Mouse (Mus musculus) stomach, postnatal 0 days (tissue): ENCODE data around the gene Dnal1. TPM values are rescaled to one million over a fixed set of nuclear protein-coding genes. Genes with fewer than 3 reads are reported as not detected.

Experiments
- ATAC-seq: fragments of 200-750 bp; cut with Nextera tagmentation; 2 replicates; pipeline ENCODE4 v1.8.0; 2017; ENCODE audit not compliant: low FRiP score, low TSS enrichment
- DNase-seq: peaks from one replicate; pipeline ENCODE4 v3.0.0-alpha.2; 2016; ENCODE audit warnings: low spot score
- H3K27ac ChIP-seq: fragments of 300-500 bp; sonication (generic); replicated peaks from 2 replicates; pipeline ENCODE4 v1.5.1; 2014; ENCODE audit warnings: mild to moderate bottlenecking, control low read depth
- H3K27me3 ChIP-seq: fragments of 300-500 bp; sonication (generic); 2 replicates; pipeline ENCODE4 v1.6.1; 2014; ENCODE audit warnings: low read length; ENCODE audit not compliant: control insufficient read depth, insufficient read depth
- H3K36me3 ChIP-seq: fragments of 300-500 bp; sonication (generic); 2 replicates; pipeline ENCODE4 v1.6.1; 2014; ENCODE audit warnings: low read length, mixed read lengths; ENCODE audit not compliant: control insufficient read depth, insufficient read depth
- H3K4me1 ChIP-seq: fragments of 300-500 bp; sonication (generic); replicated peaks from 2 replicates; pipeline ENCODE4 v1.6.1; 2014; ENCODE audit warnings: antibody characterized with exemption; ENCODE audit not compliant: control insufficient read depth, insufficient read depth
- H3K4me2 ChIP-seq: fragments of 300-500 bp; sonication (generic); replicated peaks from 2 replicates; pipeline ENCODE4 v1.6.1; 2014; ENCODE audit warnings: low read depth, mild to moderate bottlenecking, control low read depth, moderate library complexity
- H3K4me3 ChIP-seq: fragments of 300-500 bp; sonication (generic); 2 replicates; pipeline ENCODE4 v1.5.1; 2014; ENCODE audit warnings: low read depth, low read length, control low read depth
- H3K9ac ChIP-seq: fragments of 300-500 bp; sonication (generic); 2 replicates; pipeline ENCODE4 v1.6.1; 2014; ENCODE audit warnings: mild to moderate bottlenecking, low read length, control low read depth, mixed read lengths
- H3K9me3 ChIP-seq: fragments of 300-500 bp; sonication (generic); 2 replicates; pipeline ENCODE4 v1.6.1; 2016; ENCODE audit warnings: low read length; ENCODE audit not compliant: control insufficient read depth
- CTCF ChIP-seq: IDR thresholded peaks from 2 replicates; pipeline ENCODE4 v1.5.1; 2016; ENCODE audit warnings: antibody characterized with exemption, low read depth, mild to moderate bottlenecking, moderate library complexity
- EP300 ChIP-seq: optimal IDR thresholded peaks from 2 replicates; pipeline ENCODE3; 2016; ENCODE audit warnings: antibody characterized with exemption
- WGBS: fragments of 180-500 bp; shearing (Covaris S2); extraction: QIAGEN DNeasy Blood & Tissue Kit; methylation state at CpG from one replicate; pipeline ENCODE4 v1.1.7; 2014; 5-methylcytosine and 5-hydroxymethylcytosine counted together
- polyA plus RNA-seq: library from polyadenylated mRNA; unstranded; fragments of >200 nt; fragmentation: Nextera tagmentation; extraction: Ambion mirVana; gene quantifications from 2 replicates; pipeline ENCODE4 v1.2.1, GENCODE M21; 2015

Dnal1 gene
- polyA plus RNA-seq, 1 experiment from 2014 or later = 1.7 TPM

DNA sequence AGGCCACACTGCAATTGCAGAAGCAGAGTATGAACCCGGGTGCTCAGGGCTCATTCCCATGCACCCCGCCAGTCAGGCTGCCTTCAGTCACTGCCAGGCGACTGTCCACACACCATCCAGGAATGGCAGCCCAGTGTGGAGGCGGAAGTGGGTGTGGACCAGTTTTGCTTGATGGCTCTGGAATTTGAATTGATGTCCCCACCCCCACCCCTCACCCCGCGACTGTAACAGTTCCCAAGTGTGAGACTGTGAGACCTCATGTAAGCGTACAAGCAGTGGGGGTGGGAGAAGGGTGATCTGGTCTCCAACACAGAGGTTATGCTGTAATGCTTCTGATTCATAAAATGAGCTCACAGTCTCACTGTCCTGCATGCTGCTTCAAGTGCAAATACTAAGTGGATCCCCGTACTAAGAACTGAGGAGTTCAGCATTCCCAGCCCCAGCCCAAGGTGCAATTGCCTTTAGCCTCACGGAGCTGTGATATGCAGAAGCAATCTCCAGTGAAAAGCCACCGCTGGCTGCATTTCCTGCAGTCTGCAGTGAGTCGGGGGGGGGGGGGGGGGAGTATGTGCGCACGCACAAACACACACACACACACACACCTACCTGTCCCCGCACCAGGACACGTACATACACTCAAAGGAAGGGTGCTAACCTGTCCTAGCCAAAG, 76.1 kb downstream of the Dnal1 start:
- Histone ChIP-seq H3K4me3 (no peak overlapping the region), H3K9me3 (no peaks in the 10 kb centered on the region), H3K9ac (no peak overlapping the region), H3K27ac (0 out of 2 replicates have a peak overlapping the region, but pooled peaks have one; percentile 13), H3K4me1 (peaks cover 34% of the 10 kb centered on the region), H3K36me3 (no peaks in the 10 kb centered on the region), H3K4me2 (no peak overlapping the region), H3K27me3 (no peaks in the 10 kb centered on the region)
- ATAC-seq (no peak), DNase-seq (no peak)
- WGBS = 46% methylated on average over 13 of the region's 15 CpGs
- no peak for TF ChIP-seq EP300

DNA sequence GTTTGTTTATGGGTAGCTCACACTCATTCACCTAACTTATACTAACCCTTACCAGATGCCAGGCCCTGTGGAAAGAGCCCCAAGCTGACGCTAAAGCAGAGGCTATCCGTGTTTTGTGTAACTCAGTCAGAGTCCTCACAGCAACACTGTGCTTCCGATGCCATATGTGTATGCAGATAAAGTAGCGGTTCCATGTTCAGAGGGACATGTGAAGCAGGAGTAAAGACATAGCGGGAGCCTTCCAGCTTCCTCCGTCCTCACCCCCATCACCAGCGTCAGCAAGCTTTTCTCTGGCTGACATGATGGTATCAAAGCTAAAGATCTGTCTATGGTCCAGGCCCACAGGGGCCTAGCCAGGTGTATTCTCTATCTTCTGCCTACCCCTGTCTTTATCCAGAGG, 77.0 kb downstream of the Dnal1 start:
- H3K27ac ChIP-seq = no peak overlapping the region
- DNase-seq = no peak
- peak overlapping the region; percentile 96; the same call in 1 of the 2 replicates for H3K4me2 ChIP-seq
- no peaks in the 10 kb centered on the region for H3K27me3 ChIP-seq
- WGBS = 72% methylated on average over 7 of the region's 7 CpGs
- no peaks in the 10 kb centered on the region for H3K36me3 ChIP-seq
- no peak overlapping the region for H3K9ac ChIP-seq
- H3K4me3 ChIP-seq = no peak overlapping the region
- no peak for TF ChIP-seq CTCF
- TF ChIP-seq EP300 = no peak
- peaks cover 34% of the 10 kb centered on the region for H3K4me1 ChIP-seq
- H3K9me3 ChIP-seq = no peaks in the 10 kb centered on the region
- no peak for ATAC-seq

GRCm38 (mm10) chr12:84191770-84192169, 77.6 kb downstream of the Dnal1 start:
- Histone ChIP-seq H3K4me2 (peak overlapping the region; percentile 96), H3K9ac (peak overlapping the region; percentile 96), H3K36me3 (no peaks in the 10 kb centered on the region), H3K4me3 (peak overlapping the region; percentile 87), H3K27me3 (no peaks in the 10 kb centered on the region), H3K4me1 (peaks cover 31% of the 10 kb centered on the region), H3K27ac (peak overlapping the region; percentile 100), H3K9me3 (no peaks in the 10 kb centered on the region)
- DNase-seq (no peak), ATAC-seq (no peak)
- TF ChIP-seq CTCF = no peak
- TF ChIP-seq EP300 = no peak
- WGBS = 25% methylated on average over 5 of the region's 5 CpGs

GRCm38 (mm10) chr12:84192280-84192679, 78.1 kb downstream of the Dnal1 start:
- 6% methylated on average over 13 of the region's 13 CpGs for WGBS
- no peak for DNase-seq

DNA sequence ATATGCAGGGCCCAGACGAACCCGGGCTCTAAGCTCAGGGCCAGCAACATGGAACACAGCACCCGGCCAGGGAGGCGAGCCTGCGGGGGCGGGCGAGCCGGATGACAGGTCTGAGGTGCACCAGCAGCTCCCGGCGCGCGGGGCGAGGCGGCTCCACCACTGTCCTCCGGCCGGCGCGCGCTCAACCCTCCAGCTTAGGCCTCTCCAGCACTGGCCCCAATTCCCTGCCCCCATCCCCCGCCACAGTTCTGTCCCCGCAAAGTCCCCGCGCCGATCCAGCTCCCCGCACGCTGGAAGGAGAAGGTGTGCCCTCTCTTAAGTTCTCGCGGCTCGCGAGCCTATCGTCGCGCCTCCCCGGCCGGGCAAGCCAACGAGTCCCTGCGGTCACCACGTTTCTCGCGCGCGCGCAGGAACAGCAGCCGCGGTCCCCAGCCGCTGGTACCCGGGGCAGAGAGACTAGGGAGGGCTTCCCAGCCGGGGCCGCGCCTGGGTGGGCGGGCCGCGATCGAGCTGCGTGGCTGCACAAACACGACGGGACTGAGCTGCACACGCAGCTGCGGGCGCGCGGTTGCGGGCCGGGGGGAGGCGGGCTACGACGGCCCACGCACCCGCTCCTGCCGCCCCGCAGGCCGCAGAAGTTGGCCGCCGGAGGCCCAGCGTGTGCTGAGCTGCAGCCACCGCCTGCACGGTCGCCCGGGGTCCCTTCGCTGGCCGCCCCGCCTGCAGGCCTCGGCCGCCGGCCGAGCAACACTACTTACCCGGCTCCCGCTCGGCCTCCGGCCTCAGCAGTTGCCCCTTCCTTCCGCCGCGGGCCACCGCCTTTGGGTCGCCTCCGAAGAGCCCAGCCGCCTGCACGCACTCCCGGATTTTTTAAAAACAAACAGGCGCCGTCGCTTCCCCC, 78.8 kb downstream of the Dnal1 start:
- H3K36me3 ChIP-seq = no peaks in the 10 kb centered on the region
- ATAC-seq (peak; percentile 28), DNase-seq (peak; percentile 84)
- under 1% methylated on average over 66 of the region's 102 CpGs for WGBS
- peaks cover 26% of the 10 kb centered on the region for H3K4me1 ChIP-seq
- H3K9ac ChIP-seq = peak overlapping the region; percentile 96
- H3K4me3 ChIP-seq = peak overlapping the region; percentile 87
- no peaks in the 10 kb centered on the region for H3K9me3 ChIP-seq
- peak overlapping the region; percentile 96 for H3K4me2 ChIP-seq
- no peak for TF ChIP-seq CTCF
- no peak for TF ChIP-seq EP300
- H3K27ac ChIP-seq = peak overlapping the region; percentile 100
- no peaks in the 10 kb centered on the region for H3K27me3 ChIP-seq

More at GRCm38 (mm10) chr12:84192280-84192679, 78.1 kb downstream of the Dnal1 start:
- Histone ChIP-seq H3K4me1 (peaks cover 30% of the 10 kb centered on the region), H3K27me3 (no peaks in the 10 kb centered on the region), H3K9me3 (no peaks in the 10 kb centered on the region), H3K4me2 (peak overlapping the region; percentile 96), H3K27ac (peak overlapping the region; percentile 100), H3K4me3 (peak overlapping the region; percentile 87), H3K36me3 (no peaks in the 10 kb centered on the region), H3K9ac (peak overlapping the region; percentile 96)
- no peak for ATAC-seq
- TF ChIP-seq EP300 (no peak), CTCF (no peak)
